ENCODE assay signal across 11 mouse cellular contexts in genomic region chr19:60340234-60340633, GRCm38 (mm10).
DNase-seq lines count a peak whose midpoint lies in the region; ATAC-seq and TF ChIP-seq lines count a peak whose summit lies in the region.
"Had no signal": no experiment of that assay in that cellular context is flagged by ENCODE, and none has a peak within 500 bp of the region (broad histone marks: within the 10 kb centered on the region; RNA-seq: fewer than 3 reads in every experiment).

No protein-coding gene starts in this region.

- WGBS in forebrain, embryonic 11.5 days, result 87% methylated on average over 6 of the region's 6 CpGs
- WGBS in forebrain, embryonic 16.5 days, result 78% methylated on average over 6 of the region's 6 CpGs
- WGBS in lung, embryonic 14.5 days, result 84% methylated on average over 6 of the region's 6 CpGs
- 88% methylated on average over 6 of the region's 6 CpGs for WGBS in lung, adult 2 months
- WGBS in limb, embryonic 14.5 days, result 75% methylated on average over 6 of the region's 6 CpGs

- H3K4me3 ChIP-seq in forebrain, embryonic 11.5 days (ENCODE audit: low read depth, low read length), result no peak overlapping the region
- no peak overlapping the region for H3K4me3 ChIP-seq in forebrain, embryonic 16.5 days (replicated peaks; ENCODE audit: low read length)
- no peak overlapping the region for H3K4me3 ChIP-seq in lung, embryonic 14.5 days (ENCODE audit: low read depth, low read length)
- no peak overlapping the region for H3K4me3 ChIP-seq in lung, adult 2 months (replicated peaks; ENCODE audit: extremely low read depth, low read depth, low read length)
- H3K4me3 ChIP-seq in limb, embryonic 14.5 days (replicated peaks; ENCODE audit: low read length), result no peak overlapping the region
- H3K4me3 ChIP-seq: heart, embryonic 10.5 days had no signal

- no peak overlapping the region for H3K4me2 ChIP-seq in forebrain, embryonic 11.5 days (ENCODE audit: low read depth, low read length, severe bottlenecking)
- no peak overlapping the region for H3K4me2 ChIP-seq in forebrain, embryonic 16.5 days (ENCODE audit: low read length)
- no peak overlapping the region for H3K4me2 ChIP-seq in lung, embryonic 14.5 days
- no peak overlapping the region for H3K4me2 ChIP-seq in limb, embryonic 14.5 days (replicated peaks; ENCODE audit: low read depth, low read length, severe bottlenecking)

- H3K9ac ChIP-seq in forebrain, embryonic 11.5 days (ENCODE audit: low read length), result no peak overlapping the region
- H3K9ac ChIP-seq in forebrain, embryonic 16.5 days (replicated peaks; ENCODE audit: low read depth, low read length), result no peak overlapping the region
- no peak overlapping the region for H3K9ac ChIP-seq in lung, embryonic 14.5 days
- H3K9ac ChIP-seq in limb, embryonic 14.5 days (ENCODE audit: low read depth, low read length, severe bottlenecking), result no peak overlapping the region

- no peak for ATAC-seq in forebrain, embryonic 11.5 days (replicated peaks; ENCODE audit: low FRiP score)
- ATAC-seq in forebrain, embryonic 16.5 days, result no peak
- ATAC-seq in lung, embryonic 14.5 days (ENCODE audit: insufficient read depth), result no peak
- ATAC-seq in limb, embryonic 14.5 days (ENCODE audit: low FRiP score, low read depth), result no peak

- no peaks in the 10 kb centered on the region for H3K4me1 ChIP-seq in forebrain, embryonic 11.5 days (replicated peaks; ENCODE audit: control insufficient read depth, insufficient read depth, low read length)
- no peaks in the 10 kb centered on the region; the same call in 1 of the 2 replicates for H3K4me1 ChIP-seq in forebrain, embryonic 16.5 days (replicated peaks; ENCODE audit: control insufficient read depth, insufficient read depth, low read length)
- no peaks in the 10 kb centered on the region for H3K4me1 ChIP-seq in lung, embryonic 14.5 days (ENCODE audit: insufficient read depth)
- H3K4me1 ChIP-seq in lung, adult 2 months (ENCODE audit: control insufficient read depth, insufficient read depth, low read length), result no peaks in the 10 kb centered on the region
- no peaks in the 10 kb centered on the region for H3K4me1 ChIP-seq in limb, embryonic 14.5 days (ENCODE audit: control insufficient read depth, insufficient read depth, low read length)
- H3K4me1 ChIP-seq: heart, embryonic 10.5 days had no signal

- no peaks in the 10 kb centered on the region for H3K36me3 ChIP-seq in forebrain, embryonic 11.5 days (ENCODE audit: control insufficient read depth, insufficient read depth, low read length)
- H3K36me3 ChIP-seq in forebrain, embryonic 16.5 days (ENCODE audit: control insufficient read depth, insufficient read depth), result no peaks in the 10 kb centered on the region
- H3K36me3 ChIP-seq in lung, embryonic 14.5 days (ENCODE audit: insufficient read depth), result no peaks in the 10 kb centered on the region
- no peaks in the 10 kb centered on the region for H3K36me3 ChIP-seq in limb, embryonic 14.5 days (ENCODE audit: control insufficient read depth, insufficient read depth, low read length)
- H3K36me3 ChIP-seq: heart, embryonic 10.5 days had no signal

- no peaks in the 10 kb centered on the region for H3K9me3 ChIP-seq in forebrain, embryonic 11.5 days (ENCODE audit: control insufficient read depth, low read length)
- H3K9me3 ChIP-seq in forebrain, embryonic 16.5 days (ENCODE audit: control insufficient read depth, low read length), result no peaks in the 10 kb centered on the region
- no peaks in the 10 kb centered on the region for H3K9me3 ChIP-seq in lung, embryonic 14.5 days (ENCODE audit: low read depth, low read length)
- H3K9me3 ChIP-seq in limb, embryonic 14.5 days (ENCODE audit: control insufficient read depth, low read length), result no peaks in the 10 kb centered on the region
- H3K9me3 ChIP-seq: heart, embryonic 10.5 days had no signal

- no peaks in the 10 kb centered on the region for H3K27me3 ChIP-seq in forebrain, embryonic 11.5 days (ENCODE audit: control insufficient read depth, insufficient read depth, low read length)
- no peaks in the 10 kb centered on the region for H3K27me3 ChIP-seq in forebrain, embryonic 16.5 days (replicated peaks; ENCODE audit: control insufficient read depth, insufficient read depth, low read length)
- H3K27me3 ChIP-seq in lung, embryonic 14.5 days (ENCODE audit: insufficient read depth, low read length), result no peaks in the 10 kb centered on the region
- no peaks in the 10 kb centered on the region for H3K27me3 ChIP-seq in limb, embryonic 14.5 days (ENCODE audit: control insufficient read depth, insufficient read depth, low read length)

- DNase-seq in forebrain, embryonic 11.5 days (ENCODE audit: low spot score), result peak; percentile 73
- DNase-seq in lung, embryonic 14.5 days, result peak; percentile 11
- no peak for DNase-seq in lung, adult 2 months
- DNase-seq in ES-CJ7 (ENCODE audit: low read depth, low spot score), result peak; percentile 68
- peak; percentile 9 for DNase-seq in limb, embryonic 14.5 days (ENCODE audit: low spot score)
- no peak for DNase-seq in heart, adult 18-20 months
- no peak for DNase-seq in right cerebral cortex, postnatal 36 days (ENCODE audit: low spot score in 2 of 2)
- DNase-seq: cerebellum, adult 9-10 months; kidney, adult 9 months had no signal

- TF ChIP-seq CTCF in lung, embryonic 14.5 days (IDR thresholded peaks at IDR 0.05; ENCODE audit: low read depth), result peak; percentile 32; the same call in 1 of the 2 replicates
- TF ChIP-seq CTCF in lung, adult 2 months (IDR thresholded peaks at IDR 0.05; ENCODE audit: insufficient read depth, low read length), result no peak

- H3K27ac ChIP-seq in forebrain, embryonic 11.5 days (ENCODE audit: low read depth, low read length), result no peak overlapping the region
- H3K27ac ChIP-seq in forebrain, embryonic 16.5 days (ENCODE audit: low read length), result no peak overlapping the region
- H3K27ac ChIP-seq in lung, embryonic 14.5 days (ENCODE audit: low read depth), result no peak overlapping the region
- no peak overlapping the region for H3K27ac ChIP-seq in limb, embryonic 14.5 days (replicated peaks; ENCODE audit: low read depth, low read length)
- H3K27ac ChIP-seq: heart, embryonic 10.5 days had no signal

- TF ChIP-seq POLR2A in lung, adult 2 months (IDR thresholded peaks at IDR 0.05; ENCODE audit: borderline replicate concordance, extremely low read depth, low read depth, low read length), result no peak
- TF ChIP-seq POLR2A in limb, embryonic 14.5 days (IDR thresholded peaks at IDR 0.05; ENCODE audit: borderline replicate concordance, extremely low read depth, insufficient read depth, insufficient read length), result no peak

Comparison
In these comparisons a context has a peak if more than half of its experiments do, and no peak if none do; other contexts are left out.
1. DNase-seq: peak in forebrain, embryonic 11.5 days (single experiment), lung, embryonic 14.5 days (single experiment), ES-CJ7 (single experiment) and limb, embryonic 14.5 days (single experiment); none in lung, adult 2 months (single experiment), heart, adult 18-20 months (0 of 2) and right cerebral cortex, postnatal 36 days (0 of 2).